Mouse (Mus musculus) cerebellum, adult 2 months (tissue): ENCODE data around the gene Neurog1. TPM values are rescaled to one million over a fixed set of nuclear protein-coding genes. Genes with fewer than 3 reads are reported as not detected.

Experiments used
- DNase-seq, 2 experiments: peaks; one replicate each; pipeline ENCODE4 v3.0.0; 2021
- H3K27ac ChIP-seq: fragments of 200-500 bp; 2 replicates; pipeline ENCODE4 v1.5.1; 2012; ENCODE audit warnings: low read length, control low read depth, inconsistent platforms; ENCODE audit not compliant: insufficient read depth
- H3K27me3 ChIP-seq: fragments of 200-500 bp; 2 replicates; pipeline ENCODE4 v1.6.1; 2012; ENCODE audit warnings: inconsistent platforms, mild to moderate bottlenecking, low read length, moderate library complexity; ENCODE audit not compliant: control insufficient read depth, insufficient read depth
- H3K4me1 ChIP-seq: fragments of 200-500 bp; 2 replicates; pipeline ENCODE4 v1.6.1; 2011; ENCODE audit warnings: low read length; ENCODE audit not compliant: control insufficient read depth, insufficient read depth
- H3K4me3 ChIP-seq: fragments of 200-500 bp; replicated peaks from 2 replicates; pipeline ENCODE3; 2011; ENCODE audit warnings: mild to moderate bottlenecking, low read depth, low read length, control low read depth; ENCODE audit not compliant: insufficient read depth
- CTCF ChIP-seq: fragments of 200-500 bp; IDR thresholded peaks from 2 replicates; pipeline ENCODE4 v1.5.1; 2011; ENCODE audit warnings: low read depth, mild to moderate bottlenecking, control low read depth, low read length, moderate library complexity, borderline replicate concordance; ENCODE audit not compliant: insufficient read depth
- POLR2A ChIP-seq: fragments of 200-500 bp; IDR thresholded peaks from 2 replicates; pipeline ENCODE4 v1.6.1; 2011; ENCODE audit warnings: low read length, control low read depth, borderline replicate concordance; ENCODE audit not compliant: insufficient read depth
- WGBS: fragments of 180-500 bp; shearing (Covaris S2); methylation state at CpG from one replicate; pipeline ENCODE4 v1.1.7; 2018; 5-methylcytosine and 5-hydroxymethylcytosine counted together
- polyA plus RNA-seq: library from polyadenylated mRNA; depleted of rRNA; stranded (reverse); fragments of >200 nt; gene quantifications from 2 replicates; pipeline ENCODE4 v1.2.3, GENCODE M21; 2012; rRNA removed

Neurog1 gene
- polyA plus RNA-seq, 1 experiment, result not detected

- Histone ChIP-seq H3K4me3 (no peak overlapping the region), H3K27ac (no peak overlapping the region), H3K27me3 (no peaks in the 10 kb centered on the region; the same call in 1 of the 2 replicates), H3K4me1 (no peaks in the 10 kb centered on the region)
- DNase-seq, result no peak
- 12% methylated on average over 35 of the region's 35 CpGs for WGBS
- no peak for TF ChIP-seq CTCF
- TF ChIP-seq POLR2A, result no peak
These were observed 43.5 kb downstream of the Neurog1 start for GRCm38 (mm10) chr13:56208225-56209066.

Other genes with a start within 250 kb of the Neurog1 start
- 152 and 166 TPM in 2 replicates for gene H2afy, start 115.8 kb downstream of the Neurog1 start, polyA plus RNA-seq
- 0.73 and 0.84 TPM in 2 replicates for gene Tifab, start 73.3 kb downstream of the Neurog1 start, polyA plus RNA-seq
- 65.0 and 78.2 TPM in 2 replicates for gene Cxcl14, start 44.4 kb upstream of the Neurog1 start, polyA plus RNA-seq
- gene Gm3045, start 174.4 kb upstream of the Neurog1 start, polyA plus RNA-seq, result not detected in 2 replicates
- 0.11 and 0.34 TPM in 2 replicates for gene Slc25a48, start 186.2 kb upstream of the Neurog1 start, polyA plus RNA-seq
- not detected in 2 replicates for gene Il9, start 230.1 kb upstream of the Neurog1 start, polyA plus RNA-seq